Comparison of ENCODE assay signal across 8 mouse cellular contexts in genomic region chr16:7282257-7282656, GRCm38 (mm10).
DNase-seq lines count a peak whose midpoint lies in the region; ATAC-seq lines count a peak whose summit lies in the region.

No protein-coding gene starts in this region.

- WGBS in liver, embryonic 12.5 days (ENCODE audit: insufficient replicate concordance) = 74% methylated on average over 7 of the region's 7 CpGs

- ATAC-seq in liver, embryonic 12.5 days = no peak

- H3K4me2 ChIP-seq in liver, embryonic 12.5 days = no peak overlapping the region

- no peak overlapping the region for H3K4me3 ChIP-seq in liver, embryonic 12.5 days

- no peak overlapping the region for H3K27ac ChIP-seq in liver, embryonic 12.5 days

- peak; percentile 76 for DNase-seq in cerebellum, adult 11-12 months
- DNase-seq in cerebellum, postnatal 4 days (ENCODE audit: low spot score in 2 of 2) = no peak
- DNase-seq in NIH3T3 (ENCODE audit: low read depth) = peak; percentile 67
- DNase-seq in frontal cortex, postnatal 10 days (ENCODE audit: low spot score in 2 of 2) = peak; percentile 39 to 48
- DNase-seq in layer of hippocampus, postnatal 36 days = peak; percentile 64 to 68
- no peak for DNase-seq in kidney, adult 11 months
- no peak for DNase-seq in kidney, postnatal 14 days

- no peaks in the 10 kb centered on the region for H3K27me3 ChIP-seq in liver, embryonic 12.5 days (replicated peaks)

- no peaks in the 10 kb centered on the region for H3K36me3 ChIP-seq in liver, embryonic 12.5 days

- no peaks in the 10 kb centered on the region for H3K4me1 ChIP-seq in liver, embryonic 12.5 days

- no peak overlapping the region for H3K9ac ChIP-seq in liver, embryonic 12.5 days

- H3K9me3 ChIP-seq in liver, embryonic 12.5 days (replicated peaks) = no peaks in the 10 kb centered on the region

Comparison
In these comparisons a context has a peak if more than half of its experiments do, and no peak if none do; other contexts are left out.
1. DNase-seq: peak in cerebellum, adult 11-12 months (single experiment), NIH3T3 (single experiment), frontal cortex, postnatal 10 days (2 of 2) and layer of hippocampus, postnatal 36 days (2 of 2); none in cerebellum, postnatal 4 days (0 of 2), kidney, adult 11 months (single experiment) and kidney, postnatal 14 days (single experiment).